Mouse (Mus musculus) olfactory bulb, adult 2 months (tissue): ENCODE data around the gene Fhit.

Experiments
- CTCF ChIP-seq: fragments of 200-500 bp; IDR thresholded peaks from 2 replicates; pipeline ENCODE4 v1.5.1; 2012; ENCODE audit warnings: low read depth, mild to moderate bottlenecking, low read length, moderate library complexity; ENCODE audit not compliant: insufficient read depth
- POLR2A ChIP-seq: fragments of 200-500 bp; IDR thresholded peaks from 2 replicates; pipeline ENCODE4 v1.6.1; 2012; ENCODE audit warnings: mild to moderate bottlenecking, low read depth, low read length, moderate library complexity; ENCODE audit not compliant: insufficient read depth

DNA sequence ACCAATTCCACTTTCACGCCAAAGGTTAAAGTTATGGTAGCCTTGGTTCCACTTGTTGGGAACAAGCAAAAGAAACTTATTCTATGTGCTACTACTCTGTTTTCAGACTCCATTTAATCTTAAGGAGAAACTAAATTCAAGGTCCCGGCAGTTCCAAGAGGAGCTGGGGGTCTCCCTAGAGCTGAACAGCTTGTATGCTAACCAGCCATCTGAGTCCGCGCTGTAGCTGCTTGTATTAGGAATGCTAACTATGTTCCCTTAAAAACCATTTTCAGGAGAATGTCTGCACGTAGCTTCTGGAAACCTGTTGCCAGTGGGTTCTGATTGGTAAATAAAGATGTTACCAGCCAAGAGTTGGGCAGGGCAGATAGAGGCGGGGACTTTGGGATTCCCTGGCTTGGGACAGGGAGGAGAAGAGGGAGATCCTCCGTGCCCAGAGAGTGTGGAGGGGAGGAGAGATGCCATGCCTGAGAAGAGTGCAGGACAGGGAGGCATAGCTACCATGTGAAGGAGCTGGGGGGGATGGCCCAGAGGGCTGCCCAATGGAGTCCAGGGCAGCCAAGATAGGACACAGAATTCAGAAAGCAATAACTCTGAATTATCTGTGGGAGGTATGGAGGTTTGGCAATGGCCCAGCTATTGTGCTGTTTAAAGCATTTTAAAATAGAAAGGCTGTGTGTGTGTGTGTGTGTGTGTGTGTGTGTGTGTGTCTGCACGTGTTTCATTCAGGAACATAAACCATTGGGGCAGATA lies 629.9 kb downstream of the Fhit start:
- no peak for TF ChIP-seq POLR2A
- TF ChIP-seq CTCF, result no peak
